Mouse (Mus musculus) kidney, adult 2 months (tissue): ENCODE measurements around the gene Col5a2.

ENCODE experiments used
- CTCF ChIP-seq: fragments of 200-500 bp; conservative IDR thresholded peaks from 2 replicates; pipeline ENCODE4 v1.5.1; 2011; ENCODE audit warnings: low read depth, mild to moderate bottlenecking, control low read depth, low read length, moderate library complexity, mixed read lengths; ENCODE audit not compliant: insufficient read depth, insufficient read length
- POLR2A ChIP-seq: fragments of 200-500 bp; IDR thresholded peaks from one replicate; pipeline ENCODE4 v1.6.1; 2011; ENCODE audit warnings: low read depth, low read length, control low read depth

DNA sequence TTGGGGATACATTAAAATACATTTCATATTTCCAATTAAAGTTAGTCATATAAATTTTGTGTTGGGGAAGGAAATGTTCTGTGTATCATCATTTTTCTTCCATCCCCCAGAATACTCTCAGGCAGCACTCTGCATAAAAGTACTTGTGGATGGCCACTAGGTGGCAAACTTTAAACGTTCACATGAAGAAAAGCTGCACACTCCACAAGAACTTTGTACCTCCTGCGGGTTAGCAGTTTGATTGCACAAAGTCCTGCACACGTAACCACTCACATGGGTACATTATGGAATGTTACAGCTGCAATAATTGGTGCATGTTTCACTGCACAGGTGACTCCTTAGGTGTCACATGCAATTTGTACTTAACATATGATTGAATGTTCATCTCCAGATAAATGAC is 71.2 kb downstream of the Col5a2 start:
- TF ChIP-seq POLR2A (no peak), CTCF (peak; percentile 29; the same call in 1 of the 2 replicates)
